Mouse (Mus musculus) embryo, embryonic 9.5 days (tissue): ENCODE measurements around the gene Fkbp9.

Source experiments
- DNase-seq: peaks from one replicate; pipeline ENCODE4 v3.0.0-alpha.2; 2017; ENCODE audit errors: extremely low spot score

Gene Fkbp9

DNA sequence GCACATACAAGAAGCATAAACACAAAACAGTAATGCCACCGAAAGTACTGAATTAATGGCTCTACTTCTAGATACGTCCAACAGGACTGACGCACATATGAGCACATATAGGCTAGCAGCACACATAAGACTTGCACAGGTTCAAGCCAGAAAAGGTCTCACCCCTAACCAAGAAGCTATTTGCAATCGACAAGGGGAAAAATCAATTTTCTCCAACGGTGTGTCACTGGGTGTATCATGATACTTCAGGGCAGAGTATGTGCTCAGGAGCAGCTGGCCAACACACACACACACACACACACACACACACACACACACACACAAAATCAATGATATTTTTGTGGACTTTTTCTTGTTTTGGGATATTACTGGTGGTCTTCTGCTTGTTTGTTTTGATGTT is 73.6 kb downstream of the Fkbp9 start:
- DNase-seq = no peak

DNA sequence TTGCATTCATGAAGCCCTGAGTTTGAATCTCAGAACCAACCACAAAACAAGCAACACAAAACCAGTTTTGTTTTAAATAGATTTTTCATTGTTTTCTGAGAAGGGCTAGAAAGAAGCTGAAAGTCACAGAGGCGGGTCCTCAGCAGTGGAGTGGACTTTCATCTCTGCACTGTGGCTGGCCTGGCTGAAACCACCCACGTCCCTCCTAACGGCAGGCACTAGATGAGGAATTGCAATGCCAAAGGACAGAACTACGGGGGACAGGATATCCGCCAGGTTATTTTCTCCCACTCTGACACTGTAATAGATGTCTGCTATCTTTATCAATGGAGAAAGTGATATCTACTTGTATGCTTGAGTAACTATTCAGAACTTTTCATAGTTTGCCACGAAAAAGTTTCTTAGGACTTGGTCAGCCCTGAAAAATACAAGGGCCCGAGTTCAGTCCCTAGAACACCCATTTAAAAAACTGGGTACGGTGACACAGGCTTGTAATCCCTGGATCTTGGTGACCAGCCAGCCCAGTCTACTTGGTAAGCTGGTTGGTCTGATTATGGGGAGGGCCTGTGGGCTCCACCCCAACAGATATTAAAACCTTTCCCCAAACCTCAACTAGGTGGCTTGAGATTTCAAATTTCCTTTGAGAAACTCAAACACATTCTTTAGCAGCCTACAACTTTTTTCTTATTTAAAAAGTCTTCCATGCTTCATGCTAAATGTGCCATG is 74.4 kb downstream of the Fkbp9 start:
- no peak for DNase-seq

DNA sequence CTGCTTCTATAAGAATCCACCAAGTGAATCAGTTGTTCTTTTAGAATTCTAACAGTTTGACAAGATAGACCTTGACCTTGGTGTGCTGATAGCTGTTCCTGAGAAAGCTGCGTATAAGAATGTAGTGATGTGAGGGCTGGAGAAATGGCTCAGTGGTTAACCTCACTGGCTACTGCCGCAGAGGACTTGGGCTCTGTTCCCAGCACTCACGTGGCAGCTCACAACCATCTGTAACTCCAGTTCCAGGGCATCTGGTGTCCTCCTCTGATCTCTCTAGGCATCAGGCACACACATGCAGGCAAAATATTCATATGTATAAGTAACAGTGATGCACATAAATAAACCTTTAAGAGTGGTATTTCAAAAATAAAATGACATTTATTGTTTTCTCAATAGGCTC is 76.1 kb downstream of the Fkbp9 start:
- DNase-seq = no peak

DNA sequence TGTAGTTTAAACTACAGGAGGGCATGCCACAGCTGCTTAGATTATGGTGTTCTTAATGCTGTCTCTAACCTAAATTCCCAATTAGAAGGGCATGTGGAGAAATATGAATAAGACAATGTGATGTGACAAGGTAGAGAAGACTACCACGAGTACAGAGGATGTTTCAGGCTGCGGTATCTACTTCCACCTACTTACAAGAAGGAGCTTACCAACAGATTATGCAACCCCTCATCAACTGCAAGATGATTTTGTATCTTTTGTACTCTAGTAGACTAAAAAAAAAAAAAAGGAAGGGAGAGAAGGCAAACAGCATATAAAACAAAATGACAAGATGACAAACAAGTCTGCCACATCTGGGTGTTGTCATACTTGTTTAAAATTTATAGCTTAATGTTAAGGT is 76.5 kb downstream of the Fkbp9 start:
- no peak for DNase-seq

DNA sequence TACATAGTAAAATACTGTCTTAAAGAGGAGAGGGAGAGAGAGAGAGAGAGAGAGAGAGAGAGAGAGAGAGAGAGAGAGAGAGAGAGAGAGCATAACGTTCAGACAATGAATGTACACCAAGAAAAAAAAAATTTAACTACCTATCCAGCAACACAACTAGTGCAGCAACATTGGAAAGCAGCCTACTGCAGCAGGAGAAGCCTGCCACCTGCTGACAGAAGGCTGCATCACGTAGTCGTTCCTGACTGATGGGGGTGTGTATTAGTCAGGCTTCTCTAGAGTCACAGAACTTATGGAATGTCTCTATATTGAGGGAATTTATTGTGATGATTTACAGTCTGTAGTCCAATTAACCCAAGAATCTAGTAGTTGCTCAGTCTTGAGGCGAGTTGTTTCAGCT is 77.1 kb downstream of the Fkbp9 start:
- peak; percentile 38 for DNase-seq

DNA sequence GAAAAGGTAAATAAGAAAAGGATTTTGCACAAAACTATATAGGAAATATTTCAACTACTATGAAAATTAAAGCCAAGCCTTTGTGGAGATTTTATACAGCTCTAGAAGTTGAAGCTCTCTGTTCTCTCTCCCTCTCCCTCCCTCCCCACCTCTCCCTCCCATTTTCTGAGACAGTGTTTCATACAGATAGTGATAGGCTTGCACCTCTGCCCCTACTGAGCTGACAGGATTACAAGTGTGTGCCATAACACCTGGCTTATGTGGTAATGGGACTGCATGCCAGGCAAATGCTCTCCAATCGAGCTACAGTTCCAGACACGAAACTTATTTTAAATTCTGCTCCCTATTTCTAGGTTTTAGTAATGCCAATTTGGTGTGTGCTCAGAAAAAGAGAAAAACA is 79.1 kb downstream of the Fkbp9 start:
- no peak for DNase-seq

DNA sequence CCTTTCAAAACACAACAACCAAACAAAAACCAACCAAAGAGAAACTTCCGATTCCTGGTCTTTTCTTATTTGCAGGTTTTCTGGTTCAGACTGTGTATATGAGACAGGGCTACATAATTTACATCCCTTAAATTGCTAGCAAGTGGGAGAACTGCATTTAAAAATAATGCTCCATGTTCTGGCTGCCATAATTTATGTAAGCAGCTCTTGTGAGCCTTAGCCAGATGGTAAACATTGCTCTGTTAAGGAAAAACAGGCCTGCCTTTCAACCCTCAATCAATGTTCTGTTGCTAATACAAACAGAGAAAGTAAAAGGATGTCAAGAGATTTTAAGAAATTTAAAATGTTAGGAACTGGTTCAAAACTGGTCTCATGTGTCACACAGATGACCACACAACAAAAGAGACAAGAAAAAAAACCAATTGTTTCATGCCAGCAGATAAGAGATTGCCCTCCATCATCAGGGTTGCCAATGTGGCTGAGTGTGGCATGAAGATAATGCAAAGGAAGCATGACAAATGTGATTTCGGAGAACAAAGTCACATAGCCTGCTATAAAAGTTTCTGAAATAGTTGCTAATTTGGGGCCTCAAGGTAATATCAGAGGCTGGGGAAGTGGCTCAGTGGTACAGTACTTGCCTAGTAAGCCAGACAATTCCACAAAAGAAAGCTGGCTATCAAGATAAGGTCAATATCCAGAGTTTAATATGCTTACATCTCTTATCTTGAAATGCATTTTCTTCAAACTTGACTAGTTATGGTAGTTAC is 81.4 kb downstream of the Fkbp9 start:
- no peak for DNase-seq

DNA sequence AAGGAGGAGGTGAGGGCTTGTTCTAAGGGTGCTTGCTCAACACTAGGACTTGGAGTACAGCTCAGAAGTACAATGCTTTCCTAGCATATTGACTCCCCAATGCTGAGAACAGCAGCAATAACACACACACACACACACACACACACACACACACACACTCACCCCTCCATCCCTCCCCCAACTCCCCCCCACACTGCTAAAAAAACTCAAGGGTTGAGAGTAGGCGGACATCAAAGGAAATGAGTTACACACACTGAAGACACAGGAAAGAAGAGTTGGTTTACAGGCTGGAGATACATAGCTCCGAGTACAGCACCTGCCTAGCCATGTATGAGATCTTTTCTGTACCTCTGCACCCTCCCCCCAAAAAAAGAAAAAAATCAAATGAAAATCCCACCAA is 84.4 kb downstream of the Fkbp9 start:
- DNase-seq = no peak

DNA sequence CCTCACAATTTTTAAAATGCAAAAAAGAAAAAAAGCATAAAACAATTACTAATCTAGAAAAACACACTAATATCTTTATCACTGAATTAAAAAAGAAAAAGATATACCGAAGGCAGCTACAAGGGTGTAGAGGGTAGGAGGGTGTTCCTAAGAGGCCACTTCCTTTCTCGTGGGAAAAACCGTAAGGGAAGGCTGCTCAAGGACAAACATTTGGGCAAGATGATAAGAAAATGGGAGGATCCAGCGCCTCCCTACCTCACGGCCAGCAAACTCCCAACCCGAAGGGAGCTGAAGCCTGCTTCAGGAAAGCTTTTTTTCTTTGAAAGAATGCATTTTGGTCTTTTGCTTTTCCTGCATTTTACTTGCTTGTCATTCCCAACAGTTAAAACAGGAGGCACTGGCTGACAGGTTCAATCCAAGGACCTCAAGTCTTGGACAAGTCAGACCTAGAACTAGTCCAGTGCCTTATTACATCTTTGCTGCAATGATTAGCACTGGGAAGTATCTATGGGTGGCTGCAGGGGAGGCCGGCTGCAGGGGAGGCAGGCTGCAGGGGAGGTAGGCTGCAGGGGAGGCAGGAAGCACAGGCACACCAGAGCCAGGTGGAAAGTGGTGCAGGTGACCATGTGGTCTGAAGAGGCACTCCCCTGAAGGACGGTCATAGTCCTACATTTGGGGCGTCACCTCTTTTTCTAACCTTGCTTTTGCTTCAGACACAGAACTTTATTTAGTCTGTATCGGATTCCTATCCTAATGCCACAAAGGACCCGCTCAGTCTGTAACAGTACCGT is 85.9 kb downstream of the Fkbp9 start:
- no peak for DNase-seq

DNA sequence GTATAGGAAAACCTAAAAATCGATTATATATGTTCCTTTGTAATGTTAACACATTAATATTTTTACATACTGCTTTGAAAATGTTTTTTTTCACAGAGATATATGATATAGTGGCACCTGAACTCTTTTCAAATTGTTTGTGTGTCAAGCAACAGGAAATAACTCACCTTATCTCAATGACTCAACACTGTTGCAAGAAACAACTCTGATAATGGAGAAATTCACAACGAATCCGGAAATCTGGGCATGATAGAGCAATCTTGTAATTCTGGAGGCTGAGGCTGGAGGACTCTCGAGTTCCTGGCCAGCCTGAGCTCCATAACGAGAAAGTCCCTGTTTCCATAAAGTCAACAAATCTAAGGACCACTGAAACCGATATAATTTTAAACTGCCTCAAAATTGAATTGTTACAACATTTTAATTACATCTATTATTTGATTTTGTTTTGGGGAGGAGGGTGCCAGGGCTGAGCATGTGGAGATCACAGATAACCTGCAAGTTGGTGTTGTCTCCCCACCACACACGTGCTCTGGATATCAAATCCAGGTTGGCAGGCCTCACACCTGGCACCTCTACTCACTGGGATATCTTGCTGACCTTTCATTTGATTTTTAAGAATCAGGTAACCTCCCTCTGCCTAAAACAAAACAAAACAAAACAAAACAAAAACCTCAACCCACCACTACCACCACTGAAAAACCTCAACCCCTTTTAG is 87.6 kb downstream of the Fkbp9 start:
- no peak for DNase-seq

DNA sequence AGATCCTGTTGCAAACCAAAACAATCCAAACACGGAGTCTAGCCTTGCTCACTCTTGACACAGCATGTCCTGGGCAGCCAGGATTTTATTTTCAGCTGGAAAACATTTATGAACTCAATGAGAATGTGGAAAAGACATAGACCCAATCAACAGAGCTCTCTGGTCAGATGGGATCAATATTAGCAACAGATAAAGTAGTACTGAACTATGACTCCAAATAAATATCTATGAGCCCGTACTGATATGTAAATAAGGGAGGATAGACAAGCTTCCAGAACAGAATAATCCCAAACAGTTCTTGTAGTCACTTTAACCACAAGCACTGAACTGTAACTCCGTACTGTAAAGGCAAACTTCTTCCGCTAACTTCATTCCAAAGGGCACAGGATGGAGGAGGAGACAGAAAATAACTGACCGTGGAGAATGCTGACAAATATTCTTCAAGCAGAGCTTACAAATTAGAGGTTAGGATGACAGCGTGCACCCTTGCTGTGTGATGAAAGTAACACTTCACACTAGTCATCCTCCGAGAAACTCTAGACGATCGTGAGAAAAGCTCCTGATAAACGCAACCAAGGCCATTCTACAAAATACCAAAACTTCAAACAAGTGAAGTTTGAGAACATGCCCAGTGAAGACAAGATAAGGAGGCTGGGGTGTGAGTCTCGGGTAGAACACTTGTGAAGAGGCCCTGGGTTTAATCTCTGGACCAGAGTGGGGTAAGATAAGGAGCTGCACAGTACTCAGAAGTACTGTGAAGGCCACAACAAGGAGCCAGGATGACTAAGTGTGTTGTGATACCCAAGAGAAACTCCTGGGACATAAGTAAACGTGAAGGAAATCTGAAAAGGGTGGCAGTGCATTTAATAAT is 88.6 kb downstream of the Fkbp9 start:
- DNase-seq = no peak

DNA sequence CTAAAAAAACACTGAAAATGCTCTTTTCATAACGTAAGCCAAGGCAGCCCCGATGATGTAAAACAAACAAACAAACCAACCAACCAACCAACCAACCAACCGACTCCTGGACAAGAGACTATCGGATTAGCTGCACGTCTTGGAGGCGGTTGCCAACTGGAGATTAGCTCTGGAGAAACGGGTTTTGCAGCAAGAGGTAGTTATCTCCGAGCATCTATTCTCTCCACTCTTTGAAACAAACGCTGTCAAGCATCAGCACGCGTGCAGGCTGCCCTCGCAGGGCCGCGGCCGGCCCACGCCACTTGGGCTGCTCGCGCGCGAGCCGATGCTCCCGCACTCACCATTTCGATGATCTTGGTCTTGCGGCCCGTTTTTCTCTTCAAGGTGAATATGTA is 91.5 kb downstream of the Fkbp9 start:
- no peak for DNase-seq

DNA sequence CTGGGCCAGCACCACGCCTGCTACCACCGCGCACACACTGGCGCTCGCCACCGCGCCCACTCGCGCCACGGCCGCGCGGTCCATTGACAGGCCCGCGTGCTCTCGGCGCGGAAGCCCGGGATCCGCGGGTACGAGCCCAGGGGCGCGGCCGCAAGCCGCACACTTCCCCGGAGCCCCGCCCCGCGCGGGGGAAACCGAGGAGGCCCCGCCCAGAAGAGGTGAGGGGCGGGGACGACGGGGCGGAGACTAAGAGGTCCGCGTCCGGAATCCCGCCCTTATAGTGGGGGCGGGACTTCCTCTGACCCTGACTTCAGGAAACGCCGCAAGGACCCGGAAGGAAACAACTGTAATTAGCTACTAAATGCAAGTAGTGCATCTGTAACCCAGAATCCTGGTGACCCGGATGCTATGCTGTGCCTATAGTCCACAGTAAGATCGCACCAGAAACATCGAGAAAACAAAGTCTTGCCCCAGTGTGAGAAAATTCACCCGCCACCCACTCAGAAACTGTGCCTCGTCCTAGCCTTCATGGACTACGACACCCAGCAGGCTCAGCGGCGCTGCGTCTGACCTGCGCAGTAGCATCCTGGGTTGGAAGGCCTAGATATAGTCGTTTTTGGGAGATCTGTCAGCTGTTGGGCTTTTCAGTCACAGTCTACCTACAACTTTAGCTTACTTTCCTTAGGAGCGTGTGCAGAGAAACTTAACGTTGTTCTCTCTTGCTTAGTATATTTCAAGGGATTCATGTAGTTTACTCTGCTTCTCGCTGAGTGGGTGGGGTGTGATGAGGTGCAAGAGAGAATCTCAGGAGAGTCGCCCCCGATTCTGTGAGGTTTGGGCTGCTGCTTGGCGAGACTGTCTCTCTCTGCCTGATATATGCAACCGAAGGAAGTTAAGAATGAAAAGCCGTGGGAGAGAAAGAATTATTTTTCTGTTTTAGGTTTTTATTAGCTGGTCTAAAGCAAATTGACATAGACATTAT is 92.2 kb downstream of the Fkbp9 start, which contains the start of the genes Nt5c3 and Vmn1r4:
Nt5c3 (minus strand) TSS at position 207 of the 982 bp plus-strand sequence.
Vmn1r4 (plus strand) TSS at position 290 of the 982 bp plus-strand sequence.
- DNase-seq = peak; percentile 92
